Mouse (Mus musculus): ENCODE data around the gene Engase. TPM values are rescaled to one million over a fixed set of nuclear protein-coding genes. Genes with fewer than 3 reads are reported as not detected.

Gene Engase
- polyA plus RNA-seq, 1 experiment from 2014 or later, result 4.0 TPM

GRCm38 (mm10) chr11:118525059-118525458, 48.4 kb downstream of the Engase start:
- ATAC-seq (replicated peaks; ENCODE audit: extremely low read depth, insufficient read depth, low FRiP score), result no peak
- no peaks in the 10 kb centered on the region for H3K36me3 ChIP-seq (ENCODE audit: control insufficient read depth, insufficient read depth)
- H3K27ac ChIP-seq (ENCODE audit: low read length), result no peak overlapping the region
- no peaks in the 10 kb centered on the region for H3K4me1 ChIP-seq (ENCODE audit: control insufficient read depth, insufficient read depth, low read length)
- H3K4me3 ChIP-seq (ENCODE audit: low read length), result no peak overlapping the region
- H3K9ac ChIP-seq (ENCODE audit: low read length), result no peak overlapping the region
- no peak overlapping the region for H3K4me2 ChIP-seq (ENCODE audit: low read depth, low read length)
- WGBS, result 57% methylated on average over 11 of the region's 11 CpGs
- H3K27me3 ChIP-seq (ENCODE audit: control insufficient read depth, insufficient read depth, low read length), result 0 out of 2 replicates have a peak, but pooled peaks cover 3% of the 10 kb centered on the region
- H3K9me3 ChIP-seq (replicated peaks; ENCODE audit: control insufficient read depth, low read length), result no peaks in the 10 kb centered on the region

- 87% methylated on average over 9 of the region's 9 CpGs for WGBS
- peaks cover 9% of the 10 kb centered on the region; the same call in 1 of the 2 replicates for H3K27me3 ChIP-seq (ENCODE audit: control insufficient read depth, insufficient read depth, low read length)
- H3K4me3 ChIP-seq (ENCODE audit: low read length), result no peak overlapping the region
- H3K27ac ChIP-seq (ENCODE audit: low read length), result no peak overlapping the region
- no peak overlapping the region for H3K4me2 ChIP-seq (ENCODE audit: low read depth, low read length)
- H3K36me3 ChIP-seq (ENCODE audit: control insufficient read depth, insufficient read depth), result no peaks in the 10 kb centered on the region
- no peaks in the 10 kb centered on the region for H3K9me3 ChIP-seq (replicated peaks; ENCODE audit: control insufficient read depth, low read length)
- no peaks in the 10 kb centered on the region for H3K4me1 ChIP-seq (ENCODE audit: control insufficient read depth, insufficient read depth, low read length)
- H3K9ac ChIP-seq (ENCODE audit: low read length), result no peak overlapping the region
- no peak for ATAC-seq (replicated peaks; ENCODE audit: extremely low read depth, insufficient read depth, low FRiP score)
Measured at GRCm38 (mm10) chr11:118528761-118529160, 52.1 kb downstream of the Engase start.

- peaks cover 21% of the 10 kb centered on the region for H3K27me3 ChIP-seq (ENCODE audit: control insufficient read depth, insufficient read depth, low read length)
- H3K36me3 ChIP-seq (ENCODE audit: control insufficient read depth, insufficient read depth), result no peaks in the 10 kb centered on the region
- H3K4me2 ChIP-seq (ENCODE audit: low read depth, low read length), result no peak overlapping the region
- H3K4me3 ChIP-seq (ENCODE audit: low read length), result no peak overlapping the region
- H3K4me1 ChIP-seq (ENCODE audit: control insufficient read depth, insufficient read depth, low read length), result no peaks in the 10 kb centered on the region
- 70% methylated on average over 8 of the region's 8 CpGs for WGBS
- no peaks in the 10 kb centered on the region for H3K9me3 ChIP-seq (replicated peaks; ENCODE audit: control insufficient read depth, low read length)
- H3K27ac ChIP-seq (ENCODE audit: low read length), result no peak overlapping the region
- no peak for ATAC-seq (replicated peaks; ENCODE audit: extremely low read depth, insufficient read depth, low FRiP score)
- no peak overlapping the region for H3K9ac ChIP-seq (ENCODE audit: low read length)
Measured at GRCm38 (mm10) chr11:118530313-118530712, 53.7 kb downstream of the Engase start.

- 34% methylated on average over 18 of the region's 18 CpGs for WGBS
- H3K27me3 ChIP-seq (ENCODE audit: control insufficient read depth, insufficient read depth, low read length), result peaks cover 18% of the 10 kb centered on the region
Measured at GRCm38 (mm10) chr11:118534382-118535092, 57.9 kb downstream of the Engase start.

GRCm38 (mm10) chr11:118538008-118538407, 61.4 kb downstream of the Engase start:
- Histone ChIP-seq H3K4me2 (ENCODE audit: low read depth, low read length) (no peak overlapping the region), H3K36me3 (ENCODE audit: control insufficient read depth, insufficient read depth) (no peaks in the 10 kb centered on the region), H3K9me3 (replicated peaks; ENCODE audit: control insufficient read depth, low read length) (no peaks in the 10 kb centered on the region), H3K4me3 (ENCODE audit: low read length) (no peak overlapping the region), H3K27me3 (ENCODE audit: control insufficient read depth, insufficient read depth, low read length) (peaks cover 15% of the 10 kb centered on the region), H3K27ac (ENCODE audit: low read length) (no peak overlapping the region), H3K4me1 (ENCODE audit: control insufficient read depth, insufficient read depth, low read length) (no peaks in the 10 kb centered on the region), H3K9ac (ENCODE audit: low read length) (no peak overlapping the region)
- 78% methylated on average over 11 of the region's 11 CpGs for WGBS
- ATAC-seq (replicated peaks; ENCODE audit: extremely low read depth, insufficient read depth, low FRiP score), result no peak

More at GRCm38 (mm10) chr11:118534382-118535092, 57.9 kb downstream of the Engase start:
- Histone ChIP-seq H3K4me3 (ENCODE audit: low read length) (no peak overlapping the region), H3K27ac (ENCODE audit: low read length) (no peak overlapping the region), H3K9me3 (replicated peaks; ENCODE audit: control insufficient read depth, low read length) (no peaks in the 10 kb centered on the region), H3K36me3 (ENCODE audit: control insufficient read depth, insufficient read depth) (no peaks in the 10 kb centered on the region), H3K4me1 (ENCODE audit: control insufficient read depth, insufficient read depth, low read length) (no peaks in the 10 kb centered on the region), H3K4me2 (ENCODE audit: low read depth, low read length) (no peak overlapping the region), H3K9ac (ENCODE audit: low read length) (no peak overlapping the region)
- no peak for ATAC-seq (replicated peaks; ENCODE audit: extremely low read depth, insufficient read depth, low FRiP score)

Other genes starting within 250 kb of the Engase start
- gene Cyth1, start 228.2 kb upstream of the Engase start, polyA plus RNA-seq (2015; fragmentation: Nextera tagmentation; extraction: Ambion mirVana), result 22.2 and 24.0 TPM in 2 replicates
- 13.5 and 14.2 TPM in 2 replicates for gene Usp36, start 186.6 kb upstream of the Engase start, polyA plus RNA-seq (2015; fragmentation: Nextera tagmentation; extraction: Ambion mirVana)
- gene Cep295nl, start 134.3 kb upstream of the Engase start, polyA plus RNA-seq (2015; fragmentation: Nextera tagmentation; extraction: Ambion mirVana), result 0.28 and 0.36 TPM in 2 replicates
- 70.6 and 74.5 TPM in 2 replicates for gene Timp2, start 121.1 kb upstream of the Engase start, polyA plus RNA-seq (2015; fragmentation: Nextera tagmentation; extraction: Ambion mirVana)
- 16.8 and 27.5 TPM in 2 replicates for gene Lgals3bp, start 74.7 kb upstream of the Engase start, polyA plus RNA-seq (2015; fragmentation: Nextera tagmentation; extraction: Ambion mirVana)
- 19.0 and 20.2 TPM in 2 replicates for gene Cant1, start 57.7 kb upstream of the Engase start, polyA plus RNA-seq (2015; fragmentation: Nextera tagmentation; extraction: Ambion mirVana)
- 8.9 and 9.3 TPM in 2 replicates for gene C1qtnf1, start 48.6 kb upstream of the Engase start, polyA plus RNA-seq (2015; fragmentation: Nextera tagmentation; extraction: Ambion mirVana)